Mouse (Mus musculus) intestine, postnatal 0 days (tissue): ENCODE results near the gene Icosl. TPM values are rescaled to one million over a fixed set of nuclear protein-coding genes. Genes with fewer than 3 reads are reported as not detected.
A peak's percentile ranks its signal among the peaks of the same experiment; 100 is the strongest.

Experiments
- ATAC-seq: fragments of 200-750 bp; cut with Nextera tagmentation; 2 replicates; pipeline ENCODE4 v1.8.0; 2017; ENCODE audit warnings: mild to moderate bottlenecking, moderate TSS enrichment, moderate library complexity
- H3K27ac ChIP-seq: fragments of 300-500 bp; sonication (generic); 2 replicates; pipeline ENCODE4 v1.5.1; 2014; ENCODE audit warnings: mild to moderate bottlenecking, low read depth, low read length, moderate library complexity
- H3K27me3 ChIP-seq: fragments of 300-500 bp; sonication (generic); replicated peaks from 2 replicates; pipeline ENCODE4 v1.6.1; 2014; ENCODE audit warnings: low read length, mixed read lengths; ENCODE audit not compliant: control insufficient read depth, insufficient read depth
- H3K36me3 ChIP-seq: fragments of 300-500 bp; sonication (generic); 2 replicates; pipeline ENCODE4 v1.6.1; 2014; ENCODE audit warnings: mild to moderate bottlenecking, moderate library complexity; ENCODE audit not compliant: control insufficient read depth, insufficient read depth
- H3K4me1 ChIP-seq: fragments of 300-500 bp; sonication (generic); replicated peaks from 2 replicates; pipeline ENCODE4 v1.6.1; 2014; ENCODE audit warnings: antibody characterized with exemption, low read length, mixed read lengths; ENCODE audit not compliant: control insufficient read depth, insufficient read depth
- H3K4me2 ChIP-seq: fragments of 300-500 bp; sonication (generic); replicated peaks from 2 replicates; pipeline ENCODE4 v1.6.1; 2014; ENCODE audit warnings: low read depth, mild to moderate bottlenecking, moderate library complexity
- H3K4me3 ChIP-seq: fragments of 300-500 bp; sonication (generic); 2 replicates; pipeline ENCODE4 v1.5.1; 2014; ENCODE audit warnings: low read depth, low read length
- H3K9ac ChIP-seq: fragments of 300-500 bp; sonication (generic); 2 replicates; pipeline ENCODE4 v1.6.1; 2014; ENCODE audit warnings: mild to moderate bottlenecking, low read depth, low read length
- H3K9me3 ChIP-seq: fragments of 300-500 bp; sonication (generic); 2 replicates; pipeline ENCODE4 v1.6.1; 2016; ENCODE audit warnings: mixed run types; ENCODE audit not compliant: control insufficient read depth
- CTCF ChIP-seq: sonication (generic); IDR thresholded peaks from 2 replicates; pipeline ENCODE4 v1.5.1; 2016; ENCODE audit warnings: low read depth, mild to moderate bottlenecking, control low read depth, antibody characterized with exemption, moderate library complexity
- WGBS: fragments of 180-500 bp; shearing (Covaris S2); extraction: QIAGEN DNeasy Blood & Tissue Kit; methylation state at CpG from one replicate; pipeline ENCODE4 v1.1.7; 2014; 5-methylcytosine and 5-hydroxymethylcytosine counted together
- polyA plus RNA-seq: library from polyadenylated mRNA; unstranded; fragments of >200 nt; fragmentation: Nextera tagmentation; extraction: Ambion mirVana; gene quantifications from 2 replicates; pipeline ENCODE4 v1.2.1, GENCODE M21; 2015

Icosl gene
- polyA plus RNA-seq, 1 experiment from 2014 or later: 5.6 TPM

GRCm38 (mm10) chr10:78037139-78037538 is 32.0 kb upstream of the Icosl start:
- TF ChIP-seq CTCF: no peak
- Histone ChIP-seq H3K27me3 (0 out of 2 replicates have a peak, but pooled peaks cover 6% of the 10 kb centered on the region), H3K9ac (no peak overlapping the region), H3K27ac (no peak overlapping the region), H3K36me3 (no peaks in the 10 kb centered on the region), H3K4me1 (no peaks in the 10 kb centered on the region), H3K4me2 (no peak overlapping the region), H3K4me3 (no peak overlapping the region), H3K9me3 (no peaks in the 10 kb centered on the region)
- ATAC-seq: no peak
- WGBS: 73% methylated on average over 4 of the region's 4 CpGs

- H3K36me3 ChIP-seq: no peaks in the 10 kb centered on the region
- 0 out of 2 replicates have a peak, but pooled peaks cover 3% of the 10 kb centered on the region for H3K27me3 ChIP-seq
- no peak within 1 kb of the TSS for H3K4me3 ChIP-seq
- peaks cover 6% of the 10 kb centered on the region; the same call in 1 of the 2 replicates for H3K4me1 ChIP-seq
- H3K27ac ChIP-seq: no peak within 1 kb of the TSS
- H3K9me3 ChIP-seq: no peaks in the 10 kb centered on the region
- WGBS: 86% methylated on average over 5 of the region's 5 CpGs
- H3K4me2 ChIP-seq: no peak within 1 kb of the TSS
- no peak for TF ChIP-seq CTCF
- H3K9ac ChIP-seq: no peak within 1 kb of the TSS
- ATAC-seq: no peak
Observed at GRCm38 (mm10) chr10:78041647-78042046, 27.5 kb upstream of the Icosl start, which contains the start of gene Dnmt3l. Gene Dnmt3l, plus strand, starts transcription at chr10:78041947.

GRCm38 (mm10) chr10:78042096-78042495 is 27.0 kb upstream of the Icosl start:
- peaks cover 6% of the 10 kb centered on the region; the same call in 1 of the 2 replicates for H3K4me1 ChIP-seq
- no peaks in the 10 kb centered on the region for H3K9me3 ChIP-seq
- H3K27ac ChIP-seq: no peak overlapping the region
- ATAC-seq: no peak
- no peak overlapping the region for H3K9ac ChIP-seq
- no peak overlapping the region for H3K4me2 ChIP-seq
- WGBS: 74% methylated on average over 7 of the region's 7 CpGs
- TF ChIP-seq CTCF: no peak
- H3K36me3 ChIP-seq: no peaks in the 10 kb centered on the region
- 0 out of 2 replicates have a peak, but pooled peaks cover 3% of the 10 kb centered on the region for H3K27me3 ChIP-seq
- H3K4me3 ChIP-seq: no peak overlapping the region

GRCm38 (mm10) chr10:78042697-78043405 is 26.3 kb upstream of the Icosl start:
- ATAC-seq: no peak
- no peaks in the 10 kb centered on the region for H3K9me3 ChIP-seq
- H3K9ac ChIP-seq: no peak overlapping the region
- no peak for TF ChIP-seq CTCF
- 66% methylated on average over 14 of the region's 14 CpGs for WGBS
- H3K27me3 ChIP-seq: 0 out of 2 replicates have a peak, but pooled peaks cover 3% of the 10 kb centered on the region
- H3K4me1 ChIP-seq: peaks cover 6% of the 10 kb centered on the region; the same call in 1 of the 2 replicates
- no peaks in the 10 kb centered on the region for H3K36me3 ChIP-seq
- H3K27ac ChIP-seq: no peak overlapping the region
- H3K4me2 ChIP-seq: peak overlapping the region; percentile 60
- peak overlapping the region; percentile 26 for H3K4me3 ChIP-seq

GRCm38 (mm10) chr10:78043406-78043836 is 25.7 kb upstream of the Icosl start, which contains the start of gene Aire:
Gene Aire, minus strand, starts transcription at chr10:78043610.
- Histone ChIP-seq H3K9me3 (no peaks in the 10 kb centered on the region), H3K27ac (no peak within 1 kb of the TSS), H3K4me2 (peak within 1 kb of the TSS; percentile 60), H3K4me3 (peak within 1 kb of the TSS; percentile 26), H3K4me1 (peaks cover 6% of the 10 kb centered on the region; the same call in 1 of the 2 replicates), H3K9ac (0 out of 2 replicates have a peak within 1 kb of the TSS, but pooled peaks have one; percentile 22), H3K36me3 (no peaks in the 10 kb centered on the region), H3K27me3 (0 out of 2 replicates have a peak, but pooled peaks cover 3% of the 10 kb centered on the region)
- peak; percentile 85 for ATAC-seq
- 2% methylated on average over 27 of the region's 27 CpGs for WGBS
- peak; percentile 94 for TF ChIP-seq CTCF

- no peak overlapping the region for H3K9ac ChIP-seq
- no peak overlapping the region for H3K4me2 ChIP-seq
- ATAC-seq: no peak
- H3K4me1 ChIP-seq: peaks cover 6% of the 10 kb centered on the region; the same call in 1 of the 2 replicates
- 0 out of 2 replicates have a peak, but pooled peaks cover 3% of the 10 kb centered on the region for H3K27me3 ChIP-seq
- no peak overlapping the region for H3K27ac ChIP-seq
- 79% methylated on average over 1 of the region's 1 CpGs for WGBS
- H3K4me3 ChIP-seq: no peak overlapping the region
- no peak for TF ChIP-seq CTCF
- no peaks in the 10 kb centered on the region for H3K9me3 ChIP-seq
- no peaks in the 10 kb centered on the region for H3K36me3 ChIP-seq
Observed at GRCm38 (mm10) chr10:78044531-78044930, 24.6 kb upstream of the Icosl start.
